Mouse (Mus musculus): Measurements from ENCODE around the gene Samt1. TPM values are rescaled to one million over a fixed set of nuclear protein-coding genes. Genes with fewer than 3 reads are reported as not detected.
A peak's percentile ranks its signal among the peaks of the same experiment; 100 is the strongest.
"Not testable (repeated sequence)": the region's sequence is repeated elsewhere in the genome, so short reads cannot be mapped to it uniquely, and the experiment has no call there.

Samt1 gene
- not detected for polyA plus RNA-seq (2021)

DNA sequence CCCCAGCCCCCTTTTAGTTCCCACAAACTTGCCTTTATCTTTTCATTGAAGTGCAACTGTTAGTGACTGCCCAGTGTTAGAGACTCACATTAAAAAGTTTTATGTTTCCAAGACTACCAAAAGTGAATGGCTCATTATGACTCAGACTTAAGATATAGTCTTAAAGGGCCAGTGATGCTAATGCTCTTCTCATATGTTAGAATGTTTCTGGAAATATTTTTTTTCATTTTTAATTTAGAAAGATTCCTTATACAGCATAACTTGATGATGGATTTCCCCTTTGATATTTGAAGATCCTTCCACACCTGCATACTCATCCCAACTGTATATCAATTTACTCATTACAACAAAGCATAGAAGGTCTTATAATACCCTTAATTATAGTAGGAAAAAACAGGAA lies at the start of gene Samt1:
Gene Samt1 (minus strand): TSS at position 101 of the 400 bp plus-strand sequence.
- CTCF ChIA-PET; POLR2A ChIA-PET; DNase-seq (ENCODE audit: low read depth, low spot score); ATAC-seq; in situ Hi-C loops (cut with MboI; ENCODE audit: low pct_unique_long_range_greater_than_20kb); H3K27me3 ChIP-seq: not testable (repeated sequence)

DNA sequence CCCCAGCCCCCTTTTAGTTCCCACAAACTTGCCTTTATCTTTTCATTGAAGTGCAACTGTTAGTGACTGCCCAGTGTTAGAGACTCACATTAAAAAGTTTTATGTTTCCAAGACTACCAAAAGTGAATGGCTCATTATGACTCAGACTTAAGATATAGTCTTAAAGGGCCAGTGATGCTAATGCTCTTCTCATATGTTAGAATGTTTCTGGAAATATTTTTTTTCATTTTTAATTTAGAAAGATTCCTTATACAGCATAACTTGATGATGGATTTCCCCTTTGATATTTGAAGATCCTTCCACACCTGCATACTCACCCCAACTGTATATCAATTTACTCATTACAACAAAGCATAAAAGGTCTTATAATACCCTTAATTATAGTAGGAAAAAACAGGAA lies 42.5 kb upstream of the Samt1 start, which contains the start of gene Gm10057:
Gene Gm10057 (minus strand): TSS at position 101 of the 400 bp plus-strand sequence.
- POLR2A ChIA-PET; DNase-seq (ENCODE audit: low read depth, low spot score); ATAC-seq; H3K27me3 ChIP-seq; in situ Hi-C loops (cut with MboI; ENCODE audit: low pct_unique_long_range_greater_than_20kb); CTCF ChIA-PET: not testable (repeated sequence)

DNA sequence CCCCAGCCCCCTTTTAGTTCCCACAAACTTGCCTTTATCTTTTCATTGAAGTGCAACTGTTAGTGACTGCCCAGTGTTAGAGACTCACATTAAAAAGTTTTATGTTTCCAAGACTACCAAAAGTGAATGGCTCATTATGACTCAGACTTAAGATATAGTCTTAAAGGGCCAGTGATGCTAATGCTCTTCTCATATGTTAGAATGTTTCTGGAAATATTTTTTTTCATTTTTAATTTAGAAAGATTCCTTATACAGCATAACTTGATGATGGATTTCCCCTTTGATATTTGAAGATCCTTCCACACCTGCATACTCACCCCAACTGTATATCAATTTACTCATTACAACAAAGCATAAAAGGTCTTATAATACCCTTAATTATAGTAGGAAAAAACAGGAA lies 21.3 kb upstream of the Samt1 start, which contains the start of gene 4921511M17Rik:
Gene 4921511M17Rik (minus strand): TSS at position 101 of the 400 bp plus-strand sequence.
- H3K27me3 ChIP-seq; POLR2A ChIA-PET; ATAC-seq; DNase-seq (ENCODE audit: low read depth, low spot score); CTCF ChIA-PET; in situ Hi-C loops (cut with MboI; ENCODE audit: low pct_unique_long_range_greater_than_20kb): not testable (repeated sequence)

DNA sequence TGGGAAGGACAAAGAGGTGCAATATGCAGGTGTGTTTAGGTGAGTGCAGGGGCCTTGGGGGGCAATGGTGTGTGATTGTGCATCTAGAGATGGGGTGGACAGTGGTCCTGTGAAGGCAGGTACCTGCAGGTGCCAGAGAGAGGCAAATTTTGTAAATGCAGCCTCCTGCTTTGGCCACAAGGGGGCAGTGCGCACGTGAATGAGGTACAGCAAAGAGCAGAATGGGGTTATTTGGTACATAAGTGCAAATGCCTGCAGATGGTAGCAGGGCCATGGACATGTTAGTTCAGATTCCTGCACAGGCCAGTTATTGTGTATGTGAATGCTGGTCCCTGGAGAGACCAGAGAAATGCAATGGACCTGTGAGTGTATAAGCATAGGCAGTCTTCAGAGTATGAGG lies 35.5 kb downstream of the Samt1 start:
- ATAC-seq; CTCF ChIA-PET; DNase-seq (ENCODE audit: low read depth, low spot score); in situ Hi-C loops (cut with MboI; ENCODE audit: low pct_unique_long_range_greater_than_20kb); H3K27me3 ChIP-seq; POLR2A ChIA-PET: not testable (repeated sequence)

DNA sequence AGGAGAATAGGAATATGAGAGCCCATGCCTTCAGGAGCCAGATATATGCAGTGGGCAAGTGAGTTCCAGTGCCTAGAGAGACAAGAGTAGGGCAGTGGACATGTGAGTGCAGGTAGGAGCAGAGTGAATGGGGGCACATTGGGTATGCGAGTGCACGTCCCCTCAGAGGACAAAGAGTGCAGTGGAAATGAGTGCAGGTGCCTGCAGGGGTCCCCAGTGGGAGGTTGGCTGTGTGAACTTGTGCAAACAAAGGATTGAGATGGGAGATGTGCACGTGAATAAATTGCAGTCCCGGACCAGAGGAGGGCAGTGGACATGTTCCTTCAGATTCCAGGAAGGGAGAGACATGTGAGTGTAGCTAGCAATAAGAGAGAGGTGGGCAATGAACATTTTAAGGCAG lies 36.0 kb downstream of the Samt1 start:
- H3K27me3 ChIP-seq; in situ Hi-C loops (cut with MboI; ENCODE audit: low pct_unique_long_range_greater_than_20kb); DNase-seq (ENCODE audit: low read depth, low spot score); POLR2A ChIA-PET; CTCF ChIA-PET; ATAC-seq: not testable (repeated sequence)

DNA sequence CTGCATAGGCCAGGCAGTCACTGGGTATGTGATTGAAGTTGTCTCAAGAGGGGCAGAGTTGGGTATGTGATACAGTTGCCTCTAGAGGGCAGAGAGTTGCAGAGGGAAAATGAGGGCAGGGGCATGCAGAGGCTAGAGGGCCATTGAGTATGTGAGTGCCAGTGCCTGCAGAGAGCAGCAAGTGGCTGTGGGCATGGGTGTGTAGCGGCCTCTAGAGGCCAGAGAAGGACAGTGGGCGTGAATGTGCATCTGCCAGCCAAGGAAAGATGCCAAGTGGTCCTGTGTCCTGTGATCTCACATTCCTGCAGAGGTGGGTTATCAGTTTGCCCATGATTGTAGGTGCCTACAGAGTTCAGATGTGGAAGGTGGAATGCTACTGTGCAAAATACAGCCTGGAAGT lies 38.0 kb downstream of the Samt1 start:
- ChIA-PET CTCF (no interaction called here), POLR2A (no interaction called here)
- peak; percentile 11 for TF ChIP-seq CTCF (IDR thresholded peaks at IDR 0.05)
- ATAC-seq = no peak
- no peak for DNase-seq (ENCODE audit: low read depth, low spot score)
- in situ Hi-C loops (cut with MboI; ENCODE audit: low pct_unique_long_range_greater_than_20kb) = no loop called here
- no peaks in the 10 kb centered on the region for H3K27me3 ChIP-seq

DNA sequence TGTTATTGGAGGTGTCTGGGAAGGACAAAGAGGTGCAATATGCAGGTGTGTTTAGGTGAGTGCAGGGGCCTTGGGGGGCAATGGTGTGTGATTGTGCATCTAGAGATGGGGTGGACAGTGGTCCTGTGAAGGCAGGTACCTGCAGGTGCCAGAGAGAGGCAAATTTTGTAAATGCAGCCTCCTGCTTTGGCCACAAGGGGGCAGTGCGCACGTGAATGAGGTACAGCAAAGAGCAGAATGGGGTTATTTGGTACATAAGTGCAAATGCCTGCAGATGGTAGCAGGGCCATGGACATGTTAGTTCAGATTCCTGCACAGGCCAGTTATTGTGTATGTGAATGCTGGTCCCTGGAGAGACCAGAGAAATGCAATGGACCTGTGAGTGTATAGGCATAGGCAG lies 59.6 kb downstream of the Samt1 start:
- ATAC-seq; in situ Hi-C loops (cut with MboI; ENCODE audit: low pct_unique_long_range_greater_than_20kb); DNase-seq (ENCODE audit: low read depth, low spot score); POLR2A ChIA-PET; CTCF ChIA-PET; H3K27me3 ChIP-seq: not testable (repeated sequence)

Other genes with a start within 250 kb of the Samt1 start
- gene Spin2c, start 180.4 kb downstream of the Samt1 start, polyA plus RNA-seq (2021) = 0.22 TPM
- gene 4921511M17Rik, start 21.2 kb upstream of the Samt1 start, polyA plus RNA-seq (2021) = not detected
- gene Gm10057, start 42.4 kb upstream of the Samt1 start, polyA plus RNA-seq (2021) = not detected
- gene Gm15140, start 108.0 kb upstream of the Samt1 start, polyA plus RNA-seq (2021) = not detected